Mouse (Mus musculus) hindbrain, embryonic 11.5 days (tissue): ENCODE measurements around the gene Tsnax. TPM values are rescaled to one million over a fixed set of nuclear protein-coding genes. Genes with fewer than 3 reads are reported as not detected.

ENCODE experiments used
- ATAC-seq: fragments of 200-750 bp; cut with Nextera tagmentation; 2 replicates; pipeline ENCODE4 v1.8.0; 2017; ENCODE audit warnings: mild to moderate bottlenecking, moderate TSS enrichment, moderate library complexity; ENCODE audit not compliant: low FRiP score
- DNase-seq: peaks from one replicate; pipeline ENCODE4 v3.0.0-alpha.2; 2015; ENCODE audit warnings: low spot score
- H3K27ac ChIP-seq: fragments of 300-500 bp; sonication (generic); 2 replicates; pipeline ENCODE4 v1.5.1; 2014; ENCODE audit warnings: mild to moderate bottlenecking, low read depth, low read length
- H3K27me3 ChIP-seq: fragments of 300-500 bp; sonication (generic); 2 replicates; pipeline ENCODE4 v1.6.1; 2014; ENCODE audit warnings: mild to moderate bottlenecking, low read length, moderate library complexity, mixed read lengths; ENCODE audit not compliant: control insufficient read depth, insufficient read depth
- H3K36me3 ChIP-seq: fragments of 300-500 bp; sonication (generic); 2 replicates; pipeline ENCODE4 v1.6.1; 2014; ENCODE audit warnings: mild to moderate bottlenecking, low read length, moderate library complexity, mixed read lengths; ENCODE audit not compliant: control insufficient read depth, insufficient read depth
- H3K4me1 ChIP-seq: fragments of 300-500 bp; sonication (generic); replicated peaks from 2 replicates; pipeline ENCODE4 v1.6.1; 2014; ENCODE audit warnings: low read length, mixed read lengths; ENCODE audit not compliant: control insufficient read depth, insufficient read depth
- H3K4me2 ChIP-seq: fragments of 300-500 bp; sonication (generic); replicated peaks from 2 replicates; pipeline ENCODE4 v1.6.1; 2014; ENCODE audit warnings: mild to moderate bottlenecking, low read depth, low read length
- H3K4me3 ChIP-seq: fragments of 300-500 bp; sonication (generic); 2 replicates; pipeline ENCODE4 v1.5.1; 2014; ENCODE audit warnings: low read depth, low read length
- H3K9ac ChIP-seq: fragments of 300-500 bp; sonication (generic); 2 replicates; pipeline ENCODE4 v1.6.1; 2014; ENCODE audit warnings: low read depth, low read length
- H3K9me3 ChIP-seq: fragments of 300-500 bp; sonication (generic); 2 replicates; pipeline ENCODE4 v1.6.1; 2016; ENCODE audit warnings: low read length; ENCODE audit not compliant: control insufficient read depth
- WGBS: fragments of 180-500 bp; shearing (Covaris S2); extraction: QIAGEN DNeasy Blood & Tissue Kit; methylation state at CpG from one replicate; pipeline ENCODE4 v1.1.7; 2014; 5-methylcytosine and 5-hydroxymethylcytosine counted together
- polyA plus RNA-seq: library from polyadenylated mRNA; unstranded; fragments of >200 nt; fragmentation: Nextera tagmentation; extraction: Ambion mirVana; gene quantifications from 2 replicates; pipeline ENCODE4 v1.2.1, GENCODE M21; 2014

The Tsnax gene
- polyA plus RNA-seq, 1 experiment from 2014 or later, result 149 TPM

DNA sequence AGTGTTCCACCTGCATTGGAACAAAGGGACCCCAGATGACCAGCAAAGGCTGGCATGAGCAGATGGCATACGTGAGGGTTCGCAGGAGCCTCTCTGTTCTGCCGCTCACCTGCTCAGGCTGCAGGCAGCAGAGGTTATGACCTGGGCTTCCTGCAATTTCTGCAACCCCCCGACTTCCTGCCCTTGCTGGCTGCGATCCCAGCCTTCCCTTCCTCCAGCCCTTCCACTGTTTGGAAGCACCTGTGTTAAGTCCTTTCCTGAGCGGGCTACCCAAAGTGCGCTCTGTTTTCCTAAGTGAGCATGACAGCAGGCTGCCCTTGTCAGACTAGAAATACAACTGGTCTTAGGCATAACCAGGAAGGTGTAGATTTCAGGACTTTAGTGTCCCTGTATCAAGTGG is 24.3 kb downstream of the Tsnax start:
- H3K9me3 ChIP-seq, result no peaks in the 10 kb centered on the region
- H3K9ac ChIP-seq, result no peak overlapping the region
- H3K4me2 ChIP-seq, result no peak overlapping the region
- H3K4me1 ChIP-seq, result no peaks in the 10 kb centered on the region
- 0 out of 2 replicates have a peak, but pooled peaks cover 3% of the 10 kb centered on the region for H3K36me3 ChIP-seq
- DNase-seq (no peak), ATAC-seq (no peak)
- WGBS, result 81% methylated on average over 7 of the region's 7 CpGs
- H3K4me3 ChIP-seq, result no peak overlapping the region
- H3K27me3 ChIP-seq, result no peaks in the 10 kb centered on the region
- H3K27ac ChIP-seq, result no peak overlapping the region

DNA sequence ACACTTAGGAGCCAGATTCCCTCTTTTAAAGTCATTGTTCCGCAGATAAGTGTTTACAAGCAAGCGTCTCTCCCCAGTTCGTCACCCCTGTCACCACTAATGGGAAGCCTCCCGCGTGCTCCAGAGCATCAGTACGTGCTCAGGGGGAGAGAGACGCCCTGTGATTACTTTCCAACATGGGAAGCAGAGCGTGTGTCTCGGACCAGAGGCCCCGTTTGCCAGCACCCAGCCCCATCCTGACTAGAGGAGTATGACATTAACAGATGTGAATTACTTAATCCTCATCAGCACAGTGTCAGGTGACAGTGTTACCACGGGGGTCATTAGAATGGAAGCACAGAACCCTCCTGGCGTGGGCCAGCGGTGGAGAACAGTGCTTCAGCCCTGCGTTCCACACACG is 25.9 kb downstream of the Tsnax start:
- Histone ChIP-seq H3K4me2 (no peak overlapping the region), H3K4me1 (no peaks in the 10 kb centered on the region), H3K4me3 (no peak overlapping the region), H3K9ac (no peak overlapping the region), H3K36me3 (0 out of 2 replicates have a peak, but pooled peaks cover 3% of the 10 kb centered on the region), H3K27me3 (no peaks in the 10 kb centered on the region), H3K9me3 (no peaks in the 10 kb centered on the region), H3K27ac (no peak overlapping the region)
- 83% methylated on average over 15 of the region's 15 CpGs for WGBS
- DNase-seq (no peak), ATAC-seq (no peak)

DNA sequence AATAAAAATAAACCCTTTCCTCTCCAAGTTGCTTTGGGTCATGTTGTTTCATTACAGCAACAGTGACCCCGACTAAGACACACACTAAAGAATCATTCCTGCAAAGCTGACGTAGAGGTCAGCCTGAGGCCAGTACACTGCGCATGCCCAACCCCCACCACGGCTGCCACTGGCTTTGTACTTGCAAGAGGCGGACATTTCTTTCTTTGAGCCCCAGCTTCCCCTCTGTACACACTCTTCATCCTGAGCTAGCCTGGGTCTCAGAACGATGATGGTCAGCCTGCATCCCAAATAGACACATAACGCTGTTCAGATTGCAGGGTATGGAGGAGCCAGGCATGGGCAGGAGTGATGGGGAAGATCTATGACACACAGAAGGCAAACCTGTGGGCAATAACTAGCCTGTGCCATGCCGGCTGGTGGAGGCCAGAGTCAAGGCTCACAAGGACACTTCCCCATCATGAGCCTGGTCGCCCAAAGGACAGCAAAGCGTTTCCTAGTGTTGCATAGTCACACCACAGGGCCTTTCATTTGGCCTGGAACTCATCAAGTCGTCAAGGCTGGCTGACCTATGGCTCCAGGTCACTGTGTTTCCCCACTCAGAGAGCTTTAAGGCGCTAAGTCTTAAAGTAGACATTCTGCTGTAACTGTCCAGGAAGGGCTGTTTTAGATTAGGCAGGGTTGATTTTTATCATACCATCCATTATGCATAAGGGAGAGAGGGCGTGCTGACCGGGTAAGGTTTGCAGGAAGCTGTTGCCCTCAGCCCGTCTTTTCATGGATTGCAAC is 28.0 kb downstream of the Tsnax start:
- 71% methylated on average over 15 of the region's 15 CpGs for WGBS
- Histone ChIP-seq H3K27me3 (no peaks in the 10 kb centered on the region), H3K4me2 (no peak overlapping the region), H3K9ac (no peak overlapping the region), H3K4me1 (no peaks in the 10 kb centered on the region), H3K36me3 (0 out of 2 replicates have a peak, but pooled peaks cover 3% of the 10 kb centered on the region), H3K27ac (no peak overlapping the region), H3K4me3 (no peak overlapping the region), H3K9me3 (no peaks in the 10 kb centered on the region)
- DNase-seq, result no peak
- no peak for ATAC-seq

DNA sequence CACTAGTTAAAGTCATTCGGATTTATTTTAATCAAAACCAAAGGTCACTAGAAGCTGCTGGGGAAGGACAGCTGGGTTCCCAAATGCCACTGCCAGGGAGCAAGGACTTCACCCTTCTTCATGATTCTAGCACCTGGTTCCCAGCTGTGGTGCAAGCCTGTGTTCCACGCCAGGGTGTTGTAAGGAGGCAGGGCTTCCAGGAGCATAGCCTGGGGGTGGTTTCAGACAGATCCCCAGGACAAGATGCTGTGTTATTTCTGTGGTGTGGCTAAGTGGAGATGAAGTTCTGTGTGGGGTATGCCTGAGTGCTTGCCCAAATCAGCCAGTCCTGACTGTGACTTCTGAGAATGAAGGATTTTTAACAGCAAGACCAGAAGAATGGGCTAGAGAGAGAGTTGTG is 28.7 kb downstream of the Tsnax start:
- Histone ChIP-seq H3K4me2 (no peak overlapping the region), H3K27ac (no peak overlapping the region), H3K9me3 (no peaks in the 10 kb centered on the region), H3K9ac (no peak overlapping the region), H3K4me3 (no peak overlapping the region), H3K36me3 (0 out of 2 replicates have a peak, but pooled peaks cover 3% of the 10 kb centered on the region), H3K27me3 (no peaks in the 10 kb centered on the region), H3K4me1 (no peaks in the 10 kb centered on the region)
- DNase-seq, result no peak
- ATAC-seq, result no peak
- 63% methylated on average over 2 of the region's 2 CpGs for WGBS

DNA sequence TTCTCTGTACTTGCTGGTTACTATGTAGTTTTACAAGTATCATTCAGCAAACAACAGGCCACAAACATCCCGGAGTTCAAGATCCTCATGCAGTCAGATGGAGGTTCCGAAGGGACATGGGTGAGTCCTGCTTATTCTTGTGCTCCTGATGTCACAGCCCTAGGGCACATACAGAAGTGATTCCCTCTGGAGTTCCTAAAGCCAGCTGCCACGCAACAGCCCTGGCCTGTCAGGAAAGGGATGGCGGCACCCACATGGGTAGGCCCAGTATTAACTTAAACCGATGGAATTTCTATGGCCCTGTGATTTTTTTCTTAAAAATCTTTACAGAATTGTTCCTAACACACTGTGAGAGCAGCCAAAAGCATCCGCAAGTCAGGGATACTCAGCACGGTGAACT is 30.6 kb downstream of the Tsnax start:
- ATAC-seq, result no peak
- 75% methylated on average over 7 of the region's 7 CpGs for WGBS
- no peaks in the 10 kb centered on the region for H3K4me1 ChIP-seq

DNA sequence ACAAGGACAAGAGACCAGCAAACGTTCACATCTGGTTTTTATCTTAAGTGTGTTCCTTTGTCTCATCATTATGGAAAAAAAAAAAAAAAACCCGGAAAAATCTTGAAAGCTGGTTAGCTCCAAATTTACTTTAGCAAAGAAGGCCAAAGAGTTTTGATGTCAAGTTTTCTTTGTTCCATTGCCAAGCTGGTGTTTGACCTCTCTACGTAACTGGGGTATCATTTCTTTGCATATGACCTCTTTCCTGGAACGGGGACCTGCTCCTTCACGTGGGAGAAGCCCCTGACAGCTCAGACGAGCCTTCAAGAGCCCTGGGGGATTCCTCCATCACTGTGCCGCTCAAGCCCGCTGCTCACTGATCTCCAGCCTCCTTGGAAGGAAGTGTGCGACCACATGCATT is 31.1 kb downstream of the Tsnax start:
- DNase-seq, result no peak
- Histone ChIP-seq H3K27me3 (no peaks in the 10 kb centered on the region), H3K36me3 (0 out of 2 replicates have a peak, but pooled peaks cover 3% of the 10 kb centered on the region), H3K4me2 (no peak overlapping the region), H3K9ac (no peak overlapping the region), H3K9me3 (no peaks in the 10 kb centered on the region), H3K4me1 (no peaks in the 10 kb centered on the region), H3K27ac (no peak overlapping the region), H3K4me3 (no peak overlapping the region)
- no peak for ATAC-seq
- WGBS, result 42% methylated on average over 9 of the region's 9 CpGs

More for the DNA sequence above, 30.6 kb downstream of the Tsnax start:
- no peak overlapping the region for H3K4me3 ChIP-seq
- DNase-seq, result no peak
- no peaks in the 10 kb centered on the region for H3K27me3 ChIP-seq
- H3K36me3 ChIP-seq, result 0 out of 2 replicates have a peak, but pooled peaks cover 3% of the 10 kb centered on the region
- no peak overlapping the region for H3K9ac ChIP-seq
- no peaks in the 10 kb centered on the region for H3K9me3 ChIP-seq
- no peak overlapping the region for H3K27ac ChIP-seq
- H3K4me2 ChIP-seq, result no peak overlapping the region

DNA sequence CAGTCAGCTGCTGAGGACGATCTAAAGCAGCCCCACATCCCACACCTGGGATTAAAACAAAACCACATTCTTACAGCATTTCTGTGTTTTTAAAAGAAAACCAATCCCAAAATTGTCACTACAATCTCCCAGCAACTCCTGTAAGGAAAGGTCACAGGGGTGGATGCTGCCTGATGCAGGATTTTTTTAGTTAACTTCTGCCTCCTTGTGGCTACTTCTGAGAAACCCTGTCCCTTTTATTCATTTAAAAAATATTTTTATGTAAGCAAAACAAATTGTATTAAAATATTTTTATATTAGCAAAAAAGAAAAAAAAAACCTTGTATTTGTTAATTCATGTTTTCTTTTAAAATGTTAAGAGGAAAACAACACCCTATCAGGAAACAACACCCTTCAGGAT is 33.0 kb downstream of the Tsnax start:
- Histone ChIP-seq H3K36me3 (no peaks in the 10 kb centered on the region), H3K4me1 (no peaks in the 10 kb centered on the region), H3K9ac (no peak overlapping the region), H3K9me3 (no peaks in the 10 kb centered on the region), H3K27ac (no peak overlapping the region), H3K27me3 (no peaks in the 10 kb centered on the region), H3K4me3 (no peak overlapping the region), H3K4me2 (no peak overlapping the region)
- DNase-seq, result no peak
- no peak for ATAC-seq
- WGBS, result 82% methylated on average over 1 of the region's 1 CpGs

DNA sequence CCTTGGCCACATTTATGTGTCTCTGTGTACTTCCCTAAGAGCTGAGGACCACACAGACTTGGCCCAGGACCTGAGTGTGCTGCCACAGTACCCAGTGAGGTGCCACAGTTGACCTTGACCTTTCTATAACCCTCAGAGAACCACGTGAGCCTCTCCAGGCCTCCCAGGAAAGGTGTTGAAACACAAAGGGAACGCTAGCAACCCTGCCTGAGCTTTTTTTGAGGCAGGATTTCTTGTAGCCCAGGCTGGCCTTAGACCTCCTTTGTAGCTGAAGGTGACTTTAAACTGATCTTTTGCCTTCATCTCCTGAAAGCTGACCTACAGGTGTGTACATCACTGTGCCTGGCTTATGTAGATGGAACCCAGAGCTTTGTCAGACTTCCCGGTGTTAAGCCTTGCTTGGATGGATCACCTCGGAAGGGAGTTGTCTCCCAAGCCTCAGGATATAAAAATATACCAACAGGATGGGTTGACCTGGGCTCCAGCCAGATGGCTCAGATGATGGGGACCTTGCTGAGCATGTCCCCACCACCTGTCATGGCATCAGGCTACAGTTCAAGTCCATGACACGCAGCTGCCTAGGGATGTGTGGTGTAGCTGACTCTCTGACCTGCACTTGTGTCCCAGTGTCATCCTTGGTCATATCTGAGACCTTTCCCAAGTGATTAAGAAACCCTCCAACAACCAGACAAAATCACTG is 36.4 kb downstream of the Tsnax start:
- no peak for ATAC-seq
- Histone ChIP-seq H3K36me3 (no peaks in the 10 kb centered on the region), H3K4me1 (no peaks in the 10 kb centered on the region), H3K9ac (no peak overlapping the region), H3K4me2 (no peak overlapping the region), H3K27me3 (peaks cover 17% of the 10 kb centered on the region), H3K9me3 (no peaks in the 10 kb centered on the region), H3K4me3 (no peak overlapping the region), H3K27ac (no peak overlapping the region)
- 75% methylated on average over 5 of the region's 5 CpGs for WGBS
- no peak for DNase-seq

DNA sequence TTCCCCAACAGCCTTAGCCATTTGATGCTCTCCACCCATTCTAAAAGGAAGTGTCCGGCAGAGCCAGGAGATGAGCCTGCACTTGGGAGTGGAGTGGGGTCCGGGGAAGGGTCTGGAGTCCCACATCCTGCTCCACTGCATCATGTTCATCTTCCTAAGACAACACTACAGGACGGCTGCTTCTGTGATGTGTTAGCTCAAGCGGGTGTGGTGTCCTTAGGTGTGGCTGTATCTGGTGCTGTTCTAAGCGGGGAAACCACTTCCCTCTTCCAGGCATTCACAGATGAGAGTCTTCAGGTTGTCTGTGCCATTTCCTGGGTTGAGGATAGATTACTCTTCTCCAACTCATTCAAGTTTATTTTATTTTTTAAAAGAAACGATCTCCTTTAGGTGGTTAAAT is 37.0 kb downstream of the Tsnax start:
- Histone ChIP-seq H3K27me3 (peaks cover 23% of the 10 kb centered on the region), H3K4me3 (no peak overlapping the region), H3K27ac (no peak overlapping the region), H3K4me2 (no peak overlapping the region), H3K36me3 (no peaks in the 10 kb centered on the region), H3K9ac (no peak overlapping the region), H3K4me1 (no peaks in the 10 kb centered on the region), H3K9me3 (no peaks in the 10 kb centered on the region)
- 85% methylated on average over 6 of the region's 6 CpGs for WGBS
- no peak for DNase-seq
- no peak for ATAC-seq
